Mouse (Mus musculus): Measurements from ENCODE around the gene Zmiz1.

Gene Zmiz1

DNA sequence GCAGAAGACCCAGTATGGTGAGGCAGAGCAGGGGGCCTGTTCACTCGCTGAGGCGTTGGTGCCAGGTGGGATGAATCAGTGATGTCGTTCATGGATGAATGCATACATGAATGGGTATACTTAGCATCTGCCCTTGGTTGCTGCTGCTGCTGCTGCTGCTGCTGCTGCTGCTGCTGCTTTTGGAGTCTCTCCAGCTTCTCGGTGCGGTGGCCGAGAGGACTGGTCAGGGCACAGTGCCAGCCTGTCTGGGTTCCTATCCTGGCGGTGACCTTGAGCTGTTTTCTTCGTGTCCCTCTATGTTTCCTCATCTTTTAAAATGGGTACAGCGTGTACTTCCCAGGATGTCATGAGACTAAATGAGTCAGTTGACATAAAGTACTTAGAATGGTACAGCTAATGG lies 56.9 kb downstream of the Zmiz1 start:
- DNase-seq, result peak; percentile 60

- DNase-seq, result peak; percentile 66
Measured at GRCm38 (mm10) chr14:25516640-25517591, 57.9 kb downstream of the Zmiz1 start.

GRCm38 (mm10) chr14:25518645-25519044 lies 59.7 kb downstream of the Zmiz1 start:
- DNase-seq, result no peak

DNA sequence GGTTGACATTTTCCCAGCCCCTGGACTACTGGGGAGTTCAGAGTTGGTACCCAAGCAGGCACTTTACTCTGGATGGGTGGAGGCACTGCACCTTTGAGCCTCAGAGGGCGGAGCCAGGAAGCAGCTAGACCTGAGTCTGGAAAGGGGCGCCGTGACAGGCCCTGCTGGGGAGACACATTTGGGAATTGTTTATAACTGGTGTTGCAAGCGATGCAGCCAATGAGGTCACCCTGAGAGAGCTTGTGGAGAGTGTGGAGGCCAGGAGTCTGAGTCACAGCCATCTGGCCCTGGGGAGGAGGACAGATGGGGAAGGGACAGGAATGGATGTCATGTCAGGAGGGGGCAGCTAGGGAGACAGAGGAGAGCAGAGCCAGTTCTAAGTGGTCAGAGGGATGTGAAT lies 60.7 kb downstream of the Zmiz1 start:
- peak; percentile 79 for DNase-seq

DNA sequence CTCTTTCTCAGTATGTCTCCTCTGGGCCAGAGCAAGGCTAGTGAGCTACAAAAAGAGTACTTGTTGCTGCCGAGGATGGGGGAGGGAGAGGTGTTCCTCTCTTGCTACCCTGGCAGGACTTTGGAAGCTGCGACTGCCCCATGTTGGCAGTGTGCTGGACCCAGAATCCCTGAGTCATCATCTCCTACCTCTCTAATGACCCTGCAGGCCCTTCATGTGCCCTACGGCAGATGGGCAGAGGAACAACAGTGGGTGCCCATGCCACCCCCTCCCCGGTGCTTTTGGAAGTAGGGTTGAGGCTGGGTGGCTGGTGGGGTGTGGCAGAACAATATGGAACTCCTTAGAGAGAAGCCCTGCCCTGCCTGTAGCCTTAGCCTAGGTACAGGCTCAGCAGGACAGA lies 61.6 kb downstream of the Zmiz1 start:
- no peak for DNase-seq

DNA sequence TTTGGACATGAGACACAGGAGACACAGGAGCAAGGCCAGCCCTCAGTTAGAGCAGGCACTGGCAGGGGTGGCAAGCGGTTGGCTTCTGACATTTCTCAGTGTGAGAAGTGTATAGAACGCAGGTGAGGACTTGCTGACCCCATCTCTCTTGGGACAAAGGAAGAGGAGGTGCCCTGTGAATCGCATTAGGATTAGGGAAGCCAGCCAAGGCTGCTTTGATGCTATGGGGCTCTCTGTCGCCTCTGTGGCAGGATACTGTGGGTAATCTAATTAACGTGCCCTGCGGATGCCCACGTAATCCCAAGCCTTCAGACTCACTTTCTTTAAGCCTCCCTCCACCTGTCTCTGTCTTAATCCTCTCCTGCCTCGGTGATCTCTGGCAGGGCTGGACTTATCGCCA lies 62.0 kb downstream of the Zmiz1 start:
- DNase-seq, result no peak

DNA sequence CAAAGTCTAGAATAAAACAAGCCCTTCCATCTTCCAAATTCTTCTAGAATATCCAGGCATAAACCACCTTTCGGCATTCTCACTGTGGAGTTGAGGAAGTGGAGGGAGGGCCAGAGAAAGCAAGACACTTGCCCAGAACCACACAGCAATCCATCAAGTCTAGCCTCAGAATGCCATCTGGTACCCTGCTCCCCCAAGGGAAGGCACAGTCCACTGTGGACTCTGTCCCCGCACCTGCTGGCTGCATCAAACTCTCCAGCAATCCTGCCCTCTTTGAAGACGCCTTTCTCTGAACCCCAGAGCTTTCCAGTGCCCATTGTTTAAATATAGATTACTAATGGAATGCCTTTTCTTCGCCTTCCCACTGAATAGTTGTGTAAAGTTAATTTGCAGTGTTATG lies 62.5 kb downstream of the Zmiz1 start:
- no peak for DNase-seq

- peak; percentile 52 for DNase-seq
Measured at GRCm38 (mm10) chr14:25522415-25522814, 63.4 kb downstream of the Zmiz1 start.

DNA sequence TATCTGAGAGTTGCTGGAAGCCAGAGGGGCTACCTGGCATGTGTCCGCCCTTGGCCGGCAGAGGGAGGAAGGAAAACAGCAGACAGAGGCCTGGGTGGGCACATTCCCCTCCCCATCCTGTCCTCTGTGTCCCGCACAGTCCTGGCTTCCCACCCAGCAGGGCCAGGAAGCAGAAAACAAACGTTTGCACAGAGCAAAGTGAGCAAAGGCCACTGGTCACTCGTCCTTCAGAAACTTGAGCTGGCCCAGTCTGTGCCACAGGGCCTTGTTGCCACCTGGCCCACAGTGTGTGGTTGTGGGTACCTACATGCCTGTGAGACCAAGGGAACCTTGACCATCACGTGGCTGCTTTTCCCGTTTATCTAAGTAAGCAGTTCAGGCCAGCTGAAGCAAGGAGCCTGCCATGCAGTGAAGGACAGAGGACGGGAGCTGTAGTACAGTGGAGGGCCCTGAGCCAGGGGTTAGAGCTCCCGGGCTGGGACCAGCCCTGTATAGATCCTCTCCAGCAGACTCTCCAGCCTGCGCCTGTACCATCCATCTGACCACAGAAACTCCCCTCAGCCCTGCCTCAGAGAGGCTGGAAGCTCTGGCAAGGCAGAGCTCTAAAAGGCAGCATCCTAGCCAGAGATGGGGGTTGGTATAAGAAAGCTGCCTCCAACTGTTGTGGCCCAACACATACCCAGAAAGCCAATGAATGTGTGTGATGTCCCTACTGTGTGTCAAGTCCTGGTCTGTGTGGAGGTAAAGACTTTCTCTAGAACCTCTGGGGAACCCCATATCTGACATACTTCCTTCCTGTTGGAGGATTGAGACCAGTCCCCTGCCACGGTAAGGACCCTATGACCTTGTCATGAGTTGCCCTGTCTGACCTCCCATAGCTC lies 64.5 kb downstream of the Zmiz1 start:
- peak; percentile 61 for DNase-seq

DNA sequence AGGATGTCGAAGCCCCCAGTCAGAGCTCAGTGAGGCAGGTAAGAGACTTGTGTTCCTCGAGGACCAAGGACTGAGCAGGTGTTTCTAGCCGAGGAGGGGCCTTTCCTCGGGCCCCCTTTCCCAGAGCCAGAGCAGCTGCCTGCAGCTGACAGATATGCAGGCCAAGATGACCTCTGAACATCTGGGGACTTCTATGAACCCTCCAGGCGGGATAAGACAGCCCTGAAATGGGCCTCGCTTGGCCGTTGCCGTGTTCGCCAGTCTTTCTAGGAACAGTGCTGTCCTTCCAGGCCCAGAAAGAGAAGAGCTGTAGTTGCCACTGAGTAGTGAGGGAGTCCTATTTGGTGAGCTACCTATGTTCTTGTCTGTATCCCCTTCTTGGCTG lies 65.1 kb downstream of the Zmiz1 start:
- no peak for DNase-seq

- peak; percentile 39 for DNase-seq
Measured at GRCm38 (mm10) chr14:25524884-25525283, 65.9 kb downstream of the Zmiz1 start.

- DNase-seq, result peak; percentile 79
Measured at GRCm38 (mm10) chr14:25525729-25526128, 66.7 kb downstream of the Zmiz1 start.

- DNase-seq, result no peak
Measured at GRCm38 (mm10) chr14:25526872-25527271, 67.9 kb downstream of the Zmiz1 start.

GRCm38 (mm10) chr14:25527321-25527720 lies 68.3 kb downstream of the Zmiz1 start:
- peak; percentile 71 for DNase-seq

GRCm38 (mm10) chr14:25530342-25530741 lies 71.4 kb downstream of the Zmiz1 start:
- DNase-seq, result no peak

- DNase-seq, result no peak
Measured at GRCm38 (mm10) chr14:25530815-25531214, 71.8 kb downstream of the Zmiz1 start.

GRCm38 (mm10) chr14:25533010-25533409 lies 74.0 kb downstream of the Zmiz1 start:
- peak; percentile 56 for DNase-seq

DNA sequence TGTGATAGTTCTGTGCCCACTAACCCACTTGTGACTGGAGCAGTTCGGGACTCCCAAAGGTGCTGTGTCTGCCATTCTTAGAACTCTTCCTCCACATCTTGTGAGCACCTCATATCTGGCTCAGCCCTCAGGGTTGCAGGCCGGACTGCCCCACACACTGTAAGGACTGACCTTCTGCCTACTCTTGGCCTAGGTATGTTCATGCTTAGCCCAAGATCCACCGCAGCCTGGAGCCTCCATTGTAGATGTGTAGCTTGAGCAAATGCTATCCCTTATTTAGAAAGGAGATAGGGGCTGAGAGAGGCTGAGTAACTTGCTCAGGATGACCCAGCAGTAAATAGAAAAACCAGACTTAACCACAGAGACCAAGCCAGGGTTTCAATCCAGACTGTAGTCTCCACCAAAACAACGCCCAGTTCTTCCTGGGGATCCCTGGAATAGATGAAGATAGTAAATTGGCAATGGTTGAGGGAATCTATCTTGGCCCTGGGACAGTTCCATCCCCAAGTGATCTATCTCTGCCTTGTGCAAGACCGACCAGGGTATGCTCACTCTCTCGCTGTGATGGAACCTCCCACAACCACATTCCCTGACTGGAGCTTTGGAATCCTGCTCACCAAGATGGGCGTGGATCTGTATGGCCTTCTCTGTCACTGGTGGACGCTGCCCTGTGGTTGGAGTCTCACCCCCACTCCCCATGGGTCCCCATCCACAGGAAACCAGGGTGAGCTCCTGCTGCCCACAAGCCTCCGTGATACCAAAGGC lies 74.8 kb downstream of the Zmiz1 start:
- DNase-seq, result peak; percentile 34

- DNase-seq, result no peak
Measured at GRCm38 (mm10) chr14:25534396-25534769, 75.4 kb downstream of the Zmiz1 start.

DNA sequence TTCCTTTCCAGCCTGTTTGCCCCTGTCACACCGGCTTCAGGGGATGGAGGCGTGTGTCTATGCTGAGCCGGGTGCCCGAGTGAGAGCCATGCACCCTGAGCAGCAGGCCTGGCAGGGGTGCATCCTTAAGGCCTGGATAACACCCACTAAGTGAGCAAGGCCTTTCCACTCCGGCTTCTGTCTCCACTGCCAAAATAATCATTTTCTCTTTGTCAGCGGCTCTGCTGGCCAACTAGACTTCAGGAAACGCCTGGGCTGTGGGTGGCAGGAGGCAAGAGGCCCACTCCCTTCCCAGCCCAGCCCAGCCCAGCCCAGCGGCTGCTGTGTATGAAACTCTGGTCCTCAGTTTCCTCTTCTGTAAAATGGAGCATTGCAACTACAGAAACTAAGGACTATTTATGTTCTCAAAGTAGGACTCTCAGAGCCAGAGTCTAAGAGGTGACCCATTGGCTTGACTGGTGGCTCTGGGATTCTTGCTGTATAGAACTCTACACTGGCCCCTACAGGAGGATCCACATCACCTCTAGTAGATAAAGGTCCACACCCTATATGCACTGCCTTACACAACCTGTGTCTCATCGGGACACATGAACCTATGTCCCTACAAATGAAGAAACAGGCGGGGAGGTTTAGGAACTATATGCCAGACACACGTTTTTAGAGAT lies 76.1 kb downstream of the Zmiz1 start:
- DNase-seq, result peak; percentile 42

DNA sequence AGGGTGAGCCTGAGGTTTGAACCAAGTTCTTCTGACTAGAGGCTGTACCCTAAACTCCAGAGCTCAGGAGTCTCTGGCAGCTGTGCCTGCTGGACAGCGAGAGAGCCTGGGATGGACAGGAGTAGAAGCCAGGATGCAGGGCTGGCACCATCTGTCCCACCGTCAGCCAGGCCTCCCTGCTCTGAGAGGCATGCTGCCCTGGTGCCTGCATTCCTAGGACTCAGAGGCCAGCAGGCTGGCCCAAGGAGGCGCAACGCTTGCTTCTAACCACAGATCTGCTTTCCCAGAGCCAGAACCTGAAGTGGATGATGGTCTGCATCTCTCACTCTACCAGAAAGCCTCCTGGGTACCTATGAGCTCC lies 76.6 kb downstream of the Zmiz1 start:
- no peak for DNase-seq

GRCm38 (mm10) chr14:25536476-25536875 lies 77.5 kb downstream of the Zmiz1 start:
- DNase-seq, result no peak

- DNase-seq, result no peak
Measured at GRCm38 (mm10) chr14:25537351-25537750, 78.4 kb downstream of the Zmiz1 start.
